Mouse (Mus musculus) liver, postnatal 0 days (tissue): ENCODE results near the gene Pfn1. TPM values are rescaled to one million over a fixed set of nuclear protein-coding genes. Genes with fewer than 3 reads are reported as not detected.
A peak's percentile ranks its signal among the peaks of the same experiment; 100 is the strongest.

Experiments used
- ATAC-seq: fragments of 200-750 bp; cut with Nextera tagmentation; 2 replicates; pipeline ENCODE4 v1.8.0; 2017; ENCODE audit warnings: mild to moderate bottlenecking, moderate library complexity
- DNase-seq: peaks from one replicate; pipeline ENCODE4 v3.0.0-alpha.2; 2016
- H3K27ac ChIP-seq: fragments of 300-500 bp; sonication (generic); 2 replicates; pipeline ENCODE4 v1.5.1; 2014; ENCODE audit warnings: antibody characterized with exemption, moderate library complexity, mild to moderate bottlenecking, low read depth
- H3K27me3 ChIP-seq: fragments of 300-500 bp; sonication (generic); 2 replicates; pipeline ENCODE4 v1.6.1; 2014; ENCODE audit warnings: low read length, control low read depth, mixed read lengths; ENCODE audit not compliant: insufficient read depth
- H3K36me3 ChIP-seq: fragments of 300-500 bp; sonication (generic); replicated peaks from 2 replicates; pipeline ENCODE4 v1.6.1; 2014; ENCODE audit warnings: mild to moderate bottlenecking, control low read depth, low read length, moderate library complexity, mixed read lengths; ENCODE audit not compliant: insufficient read depth
- H3K4me1 ChIP-seq: fragments of 300-500 bp; sonication (generic); 2 replicates; pipeline ENCODE4 v1.6.1; 2014; ENCODE audit warnings: antibody characterized with exemption, mild to moderate bottlenecking, control low read depth; ENCODE audit not compliant: insufficient read depth
- H3K4me2 ChIP-seq: fragments of 300-500 bp; sonication (generic); 2 replicates; pipeline ENCODE4 v1.6.1; 2014; ENCODE audit warnings: low read depth, mild to moderate bottlenecking, low read length, moderate library complexity, mixed read lengths
- H3K4me3 ChIP-seq: fragments of 300-500 bp; sonication (generic); 2 replicates; pipeline ENCODE4 v1.5.1; 2014; ENCODE audit warnings: low read depth, low read length
- H3K9ac ChIP-seq: fragments of 300-500 bp; sonication (generic); replicated peaks from 2 replicates; pipeline ENCODE4 v1.6.1; 2014; ENCODE audit warnings: mild to moderate bottlenecking, moderate library complexity
- H3K9me3 ChIP-seq: fragments of 300-500 bp; sonication (generic); 2 replicates; pipeline ENCODE4 v1.6.1; 2016; ENCODE audit warnings: mild to moderate bottlenecking, control low read depth, low read length, mixed read lengths
- CTCF ChIP-seq: sonication (generic); IDR thresholded peaks from 2 replicates; pipeline ENCODE4 v1.5.1; 2016; ENCODE audit warnings: antibody characterized with exemption, low read depth
- EP300 ChIP-seq: IDR thresholded peaks from 2 replicates; pipeline ENCODE4 v1.6.1; 2016; ENCODE audit warnings: antibody characterized with exemption, low read depth, mild to moderate bottlenecking
- WGBS: fragments of 180-500 bp; shearing (Covaris S2); extraction: QIAGEN DNeasy Blood & Tissue Kit; methylation state at CpG from one replicate; pipeline ENCODE4 v1.1.7; 2014; ENCODE audit not compliant: insufficient replicate concordance; 5-methylcytosine and 5-hydroxymethylcytosine counted together
- polyA plus RNA-seq: library from polyadenylated mRNA; unstranded; fragments of >200 nt; fragmentation: Nextera tagmentation; extraction: Ambion mirVana; gene quantifications from 2 replicates; pipeline ENCODE4 v1.2.1, GENCODE M21; 2015

The Pfn1 gene
- polyA plus RNA-seq, 1 experiment from 2014 or later: 918 TPM

GRCm38 (mm10) chr11:70666687-70667086, 12.2 kb upstream of the Pfn1 start:
- Histone ChIP-seq H3K27me3 (no peaks in the 10 kb centered on the region), H3K27ac (no peak overlapping the region), H3K4me2 (no peak overlapping the region), H3K9ac (no peak overlapping the region), H3K4me3 (no peak overlapping the region), H3K36me3 (peaks cover 43% of the 10 kb centered on the region), H3K9me3 (no peaks in the 10 kb centered on the region), H3K4me1 (peaks cover 24% of the 10 kb centered on the region)
- ATAC-seq (no peak), DNase-seq (no peak)
- no peak for TF ChIP-seq CTCF
- TF ChIP-seq EP300: no peak
- WGBS: 89% methylated on average over 8 of the region's 8 CpGs

GRCm38 (mm10) chr11:70664741-70665140, 10.3 kb upstream of the Pfn1 start:
- H3K9me3 ChIP-seq: no peaks in the 10 kb centered on the region
- no peak overlapping the region for H3K9ac ChIP-seq
- H3K36me3 ChIP-seq: peaks cover 43% of the 10 kb centered on the region
- H3K4me3 ChIP-seq: no peak overlapping the region
- TF ChIP-seq EP300 (no peak), CTCF (peak; percentile 39)
- H3K4me2 ChIP-seq: no peak overlapping the region
- no peak for ATAC-seq
- no peak overlapping the region for H3K27ac ChIP-seq
- WGBS: 94% methylated on average over 9 of the region's 9 CpGs
- H3K4me1 ChIP-seq: peaks cover 16% of the 10 kb centered on the region
- no peak for DNase-seq
- no peaks in the 10 kb centered on the region for H3K27me3 ChIP-seq

GRCm38 (mm10) chr11:70663957-70664356, 9.5 kb upstream of the Pfn1 start:
- Histone ChIP-seq H3K9ac (no peak overlapping the region), H3K27me3 (no peaks in the 10 kb centered on the region), H3K4me1 (peaks cover 15% of the 10 kb centered on the region), H3K4me2 (no peak overlapping the region), H3K4me3 (no peak overlapping the region), H3K9me3 (no peaks in the 10 kb centered on the region), H3K36me3 (peaks cover 43% of the 10 kb centered on the region), H3K27ac (no peak overlapping the region)
- no peak for ATAC-seq
- 77% methylated on average over 6 of the region's 6 CpGs for WGBS
- TF ChIP-seq EP300 (no peak), CTCF (no peak)
- no peak for DNase-seq

- Histone ChIP-seq H3K27me3 (no peaks in the 10 kb centered on the region), H3K4me1 (peaks cover 14% of the 10 kb centered on the region), H3K9me3 (no peaks in the 10 kb centered on the region), H3K27ac (no peak overlapping the region), H3K9ac (no peak overlapping the region), H3K36me3 (peaks cover 43% of the 10 kb centered on the region), H3K4me3 (no peak overlapping the region), H3K4me2 (no peak overlapping the region)
- ATAC-seq: no peak
- 88% methylated on average over 8 of the region's 8 CpGs for WGBS
- TF ChIP-seq CTCF: no peak
- no peak for TF ChIP-seq EP300
- no peak for DNase-seq
Observed at GRCm38 (mm10) chr11:70663101-70663500, 8.7 kb upstream of the Pfn1 start.

GRCm38 (mm10) chr11:70660571-70660970, 6.1 kb upstream of the Pfn1 start:
- peaks cover 35% of the 10 kb centered on the region for H3K36me3 ChIP-seq

GRCm38 (mm10) chr11:70658942-70659341, 4.5 kb upstream of the Pfn1 start:
- Histone ChIP-seq H3K9ac (no peak overlapping the region), H3K27ac (no peak overlapping the region), H3K27me3 (no peaks in the 10 kb centered on the region), H3K9me3 (no peaks in the 10 kb centered on the region), H3K4me2 (no peak overlapping the region), H3K4me1 (peaks cover 20% of the 10 kb centered on the region), H3K4me3 (no peak overlapping the region), H3K36me3 (peaks cover 20% of the 10 kb centered on the region)
- DNase-seq (no peak), ATAC-seq (no peak)
- WGBS: 82% methylated on average over 8 of the region's 8 CpGs
- TF ChIP-seq CTCF: no peak
- no peak for TF ChIP-seq EP300

More at GRCm38 (mm10) chr11:70660571-70660970, 6.1 kb upstream of the Pfn1 start:
- ATAC-seq (no peak), DNase-seq (no peak)
- no peak overlapping the region for H3K4me2 ChIP-seq
- no peak overlapping the region for H3K9ac ChIP-seq
- no peaks in the 10 kb centered on the region for H3K9me3 ChIP-seq
- TF ChIP-seq CTCF (no peak), EP300 (no peak)
- no peak overlapping the region for H3K27ac ChIP-seq
- H3K4me1 ChIP-seq: peaks cover 18% of the 10 kb centered on the region
- no peaks in the 10 kb centered on the region for H3K27me3 ChIP-seq
- no peak overlapping the region for H3K4me3 ChIP-seq
- WGBS: 79% methylated on average over 8 of the region's 8 CpGs

GRCm38 (mm10) chr11:70658521-70658920, 4.1 kb upstream of the Pfn1 start:
- ATAC-seq (no peak), DNase-seq (no peak)
- H3K36me3 ChIP-seq: peaks cover 16% of the 10 kb centered on the region
- H3K27me3 ChIP-seq: no peaks in the 10 kb centered on the region
- no peak for TF ChIP-seq EP300
- no peak for TF ChIP-seq CTCF
- WGBS: 72% methylated on average over 5 of the region's 5 CpGs
- H3K4me1 ChIP-seq: peaks cover 20% of the 10 kb centered on the region
- no peak overlapping the region for H3K4me3 ChIP-seq
- H3K9me3 ChIP-seq: no peaks in the 10 kb centered on the region
- H3K4me2 ChIP-seq: no peak overlapping the region
- H3K27ac ChIP-seq: no peak overlapping the region
- H3K9ac ChIP-seq: no peak overlapping the region
